Mouse (Mus musculus) lung, postnatal 25 days (tissue): ENCODE data around the gene Sema4a.

ENCODE experiments used
- DNase-seq: peaks from one replicate; pipeline ENCODE4 v3.0.0; 2022; ENCODE audit warnings: low spot score

Gene Sema4a

GRCm38 (mm10) chr3:88460983-88461696 lies at the start of gene Sema4a:
Sema4a (minus strand) TSS chr3:88461182.
- DNase-seq = no peak

GRCm38 (mm10) chr3:88509692-88510420 lies 48.9 kb upstream of the Sema4a start, which contains the start of gene Lmna:
Lmna (minus strand) TSS chr3:88509956.
- peak; percentile 97 for DNase-seq

GRCm38 (mm10) chr3:88509250-88509649 lies 48.3 kb upstream of the Sema4a start:
- no peak for DNase-seq

- no peak for DNase-seq
Observed at GRCm38 (mm10) chr3:88505765-88506164, 44.8 kb upstream of the Sema4a start.

- DNase-seq = no peak
Observed at GRCm38 (mm10) chr3:88505081-88505480, 44.1 kb upstream of the Sema4a start.

GRCm38 (mm10) chr3:88503881-88504746 lies 43.1 kb upstream of the Sema4a start:
- DNase-seq = no peak

GRCm38 (mm10) chr3:88503505-88503863 lies 42.5 kb upstream of the Sema4a start:
- peak; percentile 48 for DNase-seq

GRCm38 (mm10) chr3:88502641-88503504 lies 41.9 kb upstream of the Sema4a start:
- peak; percentile 94 for DNase-seq

GRCm38 (mm10) chr3:88502031-88502571 lies 41.1 kb upstream of the Sema4a start:
- peak; percentile 55 for DNase-seq

GRCm38 (mm10) chr3:88501366-88502030 lies 40.5 kb upstream of the Sema4a start:
- DNase-seq = no peak

- DNase-seq = no peak
Observed at GRCm38 (mm10) chr3:88500655-88501365, 39.8 kb upstream of the Sema4a start.

- DNase-seq = no peak
Observed at GRCm38 (mm10) chr3:88500087-88500486, 39.1 kb upstream of the Sema4a start.

- no peak for DNase-seq
Observed at GRCm38 (mm10) chr3:88499580-88499979, 38.6 kb upstream of the Sema4a start.

- no peak for DNase-seq
Observed at GRCm38 (mm10) chr3:88495741-88496415, 34.9 kb upstream of the Sema4a start.

GRCm38 (mm10) chr3:88494836-88495628 lies 34.0 kb upstream of the Sema4a start:
- DNase-seq = peak; percentile 55

- no peak for DNase-seq
Observed at GRCm38 (mm10) chr3:88493706-88494582, 33.0 kb upstream of the Sema4a start.

- no peak for DNase-seq
Observed at GRCm38 (mm10) chr3:88487396-88487795, 26.4 kb upstream of the Sema4a start.

- no peak for DNase-seq
Observed at GRCm38 (mm10) chr3:88486887-88487286, 25.9 kb upstream of the Sema4a start.
